8 mouse cellular contexts compared by ENCODE assay signal in genomic region chr7:48788851-48789572, GRCm38 (mm10). TPM values are rescaled to one million over a fixed set of nuclear protein-coding genes. Genes with fewer than 3 reads are reported as not detected.
DNase-seq lines count a peak whose midpoint lies in the region; ATAC-seq and TF ChIP-seq lines count a peak whose summit lies in the region.

Gene Zdhhc13 (plus strand): TSS chr7:48789003.

- H3K4me2 ChIP-seq in forebrain, embryonic 15.5 days (replicated peaks): peak within 1 kb of the TSS; percentile 75

- peak within 1 kb of the TSS; percentile 80 for H3K9ac ChIP-seq in ES-E14 (ENCODE audit: insufficient read depth, low read depth, low read length, poor library complexity, severe bottlenecking)
- H3K9ac ChIP-seq in forebrain, embryonic 15.5 days (replicated peaks): peak within 1 kb of the TSS; percentile 61

- TF ChIP-seq CTCF in lung, adult 2 months (IDR thresholded peaks at IDR 0.05; ENCODE audit: insufficient read depth, low read length): no peak

- H3K36me3 ChIP-seq in ES-E14 (ENCODE audit: control insufficient read depth, insufficient read depth, low read length, poor library complexity, severe bottlenecking): no peaks in the 10 kb centered on the region
- H3K36me3 ChIP-seq in forebrain, embryonic 15.5 days: no peaks in the 10 kb centered on the region

- no peaks in the 10 kb centered on the region for H3K27me3 ChIP-seq in forebrain, embryonic 15.5 days

- WGBS in forebrain, embryonic 15.5 days: under 1% methylated on average over 57 of the region's 57 CpGs
- WGBS in lung, adult 2 months: under 1% methylated on average over 56 of the region's 57 CpGs

- peak; percentile 96 for DNase-seq in ES-E14 (ENCODE audit: low read depth, low spot score)
- peak; percentile 92 for DNase-seq in cerebellum, adult 11-12 months
- DNase-seq in heart, postnatal 25 days (ENCODE audit: low spot score): peak; percentile 82
- peak; percentile 90 to 96 for DNase-seq in layer of hippocampus, adult 18-20 months (ENCODE audit: low spot score in 2 of 2)
- peak; percentile 89 for DNase-seq in lung, adult 2 months
- DNase-seq in thymus, adult 18-20 months: peak; percentile 90 to 94

- peak; percentile 99 for ATAC-seq in forebrain, embryonic 15.5 days (replicated peaks)
- peak; percentile 97 for ATAC-seq in neutrophil, adult 5-6 weeks (ENCODE audit: extremely low read depth, insufficient number of reproducible peaks, low FRiP score, poor library complexity, severe bottlenecking)

- intact Hi-C loops in heart, postnatal 25 days (cut with DNase I): no loop called here

- 0 out of 2 replicates have a peak, but pooled peaks have one; percentile 31 for TF ChIP-seq POLR2A in lung, adult 2 months (IDR thresholded peaks at IDR 0.05; ENCODE audit: borderline replicate concordance, extremely low read depth, low read depth, low read length)

- peak within 1 kb of the TSS; percentile 76 to 96 for H3K4me3 ChIP-seq in ES-E14 (ENCODE audit: insufficient read depth in 1 of 2, low read depth in 1 of 2, low read length in 2 of 2, poor library complexity in 1 of 2, severe bottlenecking in 1 of 2)
- H3K4me3 ChIP-seq in forebrain, embryonic 15.5 days: peak within 1 kb of the TSS; percentile 55
- peak within 1 kb of the TSS; percentile 72 for H3K4me3 ChIP-seq in lung, adult 2 months (replicated peaks; ENCODE audit: extremely low read depth, low read depth, low read length)

- in situ Hi-C loops in ES-E14 (cut with MboI; ENCODE audit: low sequenced_read_pairs in 2 of 2, unreplicated experiment in 2 of 2): no loop called here

- no peaks in the 10 kb centered on the region for H3K9me3 ChIP-seq in ES-E14 (ENCODE audit: control insufficient read depth, insufficient read depth, low read depth, low read length)
- no peaks in the 10 kb centered on the region for H3K9me3 ChIP-seq in forebrain, embryonic 15.5 days

- H3K4me1 ChIP-seq in ES-E14 (ENCODE audit: control insufficient read depth in 2 of 2, insufficient read depth in 2 of 2, low read length in 2 of 2, poor library complexity in 1 of 2): peaks cover 0 to 3% of the 10 kb centered on the region in 2 experiments; a peak in 2 of 4 replicates
- H3K4me1 ChIP-seq in forebrain, embryonic 15.5 days: peaks cover 26% of the 10 kb centered on the region
- no peaks in the 10 kb centered on the region; the same call in 1 of the 2 replicates for H3K4me1 ChIP-seq in lung, adult 2 months (ENCODE audit: control insufficient read depth, insufficient read depth, low read length)

- no peak within 1 kb of the TSS; the same call in 1 of the 2 replicates for H3K27ac ChIP-seq in ES-E14 (ENCODE audit: insufficient read depth, low read depth, low read length, poor library complexity, severe bottlenecking)
- H3K27ac ChIP-seq in forebrain, embryonic 15.5 days (replicated peaks): peak within 1 kb of the TSS; percentile 42

TF ChIP-seq in ES-E14, 5 proteins besides CTCF, POLR2A, EP300 and RAD21:
- TF ChIP-seq CHD2 (IDR thresholded peaks at IDR 0.05; ENCODE audit: low read depth, low read length) (peak; percentile 60), MAFK (IDR thresholded peaks at IDR 0.05; ENCODE audit: insufficient read depth, low read depth, low read length) (no peak)

RNA-seq across cellular contexts. Expression of gene Zdhhc13, which starts in this region (rescaled TPM):
- 55.9 and 58.0 TPM in 2 replicates for total RNA-seq in ES-E14 (2012; rRNA removed)
- polyA plus RNA-seq in forebrain, embryonic 15.5 days (2015; fragmentation: Nextera tagmentation; extraction: Ambion mirVana): 47.7 and 52.2 TPM in 2 replicates
- 10 to 100 TPM; 11.0 to 12.9 TPM for total RNA-seq in heart, postnatal 25 days (2021)
- 10 to 100 TPM; 20.4 to 23.3 TPM for total RNA-seq in layer of hippocampus, adult 18-20 months (2021)
- polyA plus RNA-seq in lung, adult 2 months (2012; rRNA removed): 4.7 and 11.2 TPM in 2 replicates
- 24.6 and 25.9 TPM in 2 replicates for total RNA-seq in neutrophil, adult 5-6 weeks (2017)
